Mouse (Mus musculus) layer of hippocampus, postnatal 10 days (tissue): Measurements from ENCODE around the gene Afap1. TPM values are rescaled to one million over a fixed set of nuclear protein-coding genes. Genes with fewer than 3 reads are reported as not detected.

Experiments
- DNase-seq, 2 experiments: peaks; one replicate each; pipeline ENCODE4 v3.0.0; 2021; ENCODE audit warnings: low spot score in 2 of 2
- total RNA-seq, 2 experiments: library from RNA; stranded (reverse); gene quantifications; 2 replicates each; pipeline ENCODE4 v1.2.3; 2021

The Afap1 gene
- total RNA-seq, 2 experiments from 2014 or later = 100 to 113 TPM

DNA sequence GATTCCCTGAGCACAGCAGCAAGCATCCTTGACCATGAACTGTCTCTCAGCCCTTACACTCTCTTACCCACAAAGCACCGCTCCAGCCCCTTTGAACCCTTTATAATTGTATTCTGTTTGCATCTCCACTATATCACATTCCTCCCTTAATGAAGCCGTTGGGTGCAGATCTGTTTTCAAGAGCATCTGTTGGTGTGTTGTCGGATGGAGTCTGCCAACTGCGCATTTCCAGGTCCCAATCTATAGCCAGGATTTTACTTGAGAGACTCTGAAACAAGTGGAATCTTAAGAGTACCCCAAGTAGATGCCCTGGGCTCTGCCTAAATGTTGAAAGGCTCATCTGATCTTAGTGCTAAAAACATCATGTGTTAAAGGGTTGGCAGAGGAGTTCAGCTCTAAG lies 3.4 kb downstream of the Afap1 start:
- no peak for DNase-seq

GRCm38 (mm10) chr5:35897147-35897546 lies 4.0 kb downstream of the Afap1 start:
- DNase-seq = no peak

DNA sequence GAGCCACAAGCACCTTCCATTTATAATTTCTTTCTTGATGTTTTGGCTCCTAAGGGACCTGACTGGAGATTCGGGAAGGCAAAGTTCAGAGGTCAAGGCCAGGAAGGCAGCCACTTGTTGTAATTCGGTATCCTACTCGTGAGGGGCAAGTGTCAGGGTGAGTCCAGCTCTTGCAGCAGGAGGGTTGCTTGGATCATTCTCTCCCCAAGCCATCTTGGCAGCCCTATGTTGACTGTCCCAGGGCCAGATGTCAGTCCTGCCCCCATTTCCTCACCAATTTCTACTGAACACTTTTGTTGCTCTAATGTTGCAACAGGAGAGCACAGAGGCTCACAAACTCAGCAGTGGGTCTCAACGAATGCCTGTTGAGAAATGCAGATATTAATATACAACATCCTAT lies 5.0 kb downstream of the Afap1 start:
- DNase-seq = no peak

GRCm38 (mm10) chr5:35898994-35899393 lies 5.9 kb downstream of the Afap1 start:
- DNase-seq = no peak

GRCm38 (mm10) chr5:35900401-35901225 lies 7.5 kb downstream of the Afap1 start:
- DNase-seq = no peak

DNA sequence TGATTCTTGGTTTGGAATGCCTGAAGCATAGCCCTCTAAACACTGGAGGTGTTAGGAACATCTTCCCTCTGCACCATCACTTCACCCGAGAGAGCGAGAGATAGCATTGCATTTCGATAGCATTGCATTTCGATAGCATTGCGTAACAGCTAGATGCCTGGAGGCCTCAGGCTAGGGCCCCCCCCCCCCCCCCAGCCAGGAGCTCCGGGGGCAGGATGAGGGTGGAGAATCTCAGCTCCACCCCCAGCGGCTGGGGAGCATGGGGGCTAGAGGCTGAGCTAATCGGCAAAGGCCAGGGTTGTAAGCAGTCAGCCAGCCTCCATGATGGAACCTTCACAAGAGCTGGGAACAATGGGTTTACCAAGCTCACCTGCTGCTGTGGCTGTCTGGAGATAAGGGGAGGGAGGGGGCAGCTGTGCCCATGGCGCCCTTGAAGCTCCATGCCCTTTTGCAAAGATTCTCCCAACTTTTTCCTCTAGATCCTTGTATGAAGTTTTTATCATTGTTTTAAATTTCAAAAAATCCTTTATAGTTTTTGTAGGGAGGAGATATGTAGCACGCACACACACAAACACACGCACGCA lies 8.2 kb downstream of the Afap1 start:
- no peak for DNase-seq

GRCm38 (mm10) chr5:35903456-35903855 lies 10.3 kb downstream of the Afap1 start:
- DNase-seq = no peak

GRCm38 (mm10) chr5:35905283-35905682 lies 12.2 kb downstream of the Afap1 start:
- DNase-seq = no peak

DNA sequence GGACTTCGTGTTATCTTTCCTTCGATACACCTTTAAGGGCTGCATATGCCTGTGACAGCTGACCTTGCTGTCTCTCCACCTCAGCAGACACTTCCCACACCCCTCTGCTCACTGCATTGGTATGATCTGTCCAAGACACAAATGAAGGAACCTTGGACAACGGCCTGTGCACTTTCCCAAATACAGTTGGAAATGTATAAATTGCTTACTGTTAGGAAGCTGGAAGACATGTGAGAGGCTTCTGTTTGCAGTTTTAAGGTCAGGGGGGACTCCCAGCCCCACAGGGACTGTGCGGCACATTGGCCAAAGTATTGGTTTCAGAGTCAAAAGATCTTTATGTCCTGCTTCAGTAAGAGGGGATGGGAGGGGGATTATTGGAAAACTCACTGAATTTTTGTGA lies 14.0 kb downstream of the Afap1 start:
- DNase-seq = no peak

DNA sequence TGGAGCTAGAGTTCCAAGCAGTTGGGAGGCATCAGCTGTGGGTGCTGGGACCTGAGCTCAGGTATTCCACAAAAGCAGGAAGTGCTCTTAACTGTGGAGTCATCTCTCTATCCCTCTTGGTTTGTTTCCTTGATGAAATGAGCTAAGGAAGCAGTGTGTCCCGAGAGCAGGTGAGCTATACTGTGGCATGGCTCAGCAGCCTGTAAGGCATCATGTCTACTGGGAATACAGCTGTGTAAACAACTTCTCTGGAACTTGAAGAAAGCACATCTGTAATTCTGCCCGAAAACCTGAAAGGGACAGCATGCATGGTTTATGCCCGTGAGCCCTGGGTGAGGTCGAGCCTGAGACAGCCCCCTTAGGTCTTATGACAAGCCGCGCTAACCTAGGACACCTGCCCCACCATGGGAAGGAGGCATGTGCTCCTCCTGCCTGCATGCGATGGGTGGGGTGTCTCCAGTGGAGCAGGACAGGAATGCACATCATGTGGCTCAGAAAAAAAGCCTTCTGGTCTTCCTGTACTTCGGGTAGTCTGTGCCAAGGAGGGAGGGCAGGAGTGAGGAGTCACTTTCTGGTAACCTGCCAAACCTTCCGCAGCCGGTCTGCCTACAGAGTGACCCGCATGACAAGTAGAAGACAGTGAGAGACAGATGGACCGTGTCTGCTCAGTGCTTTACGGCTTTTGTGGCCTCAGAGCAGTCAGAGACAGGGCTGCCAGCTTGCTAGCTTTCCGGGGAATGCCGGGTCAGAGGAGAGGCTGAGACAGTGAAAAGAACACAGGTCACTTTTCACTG lies 14.7 kb downstream of the Afap1 start:
- DNase-seq = peak; percentile 66 to 68

GRCm38 (mm10) chr5:35908626-35909443 lies 15.7 kb downstream of the Afap1 start:
- no peak for DNase-seq

DNA sequence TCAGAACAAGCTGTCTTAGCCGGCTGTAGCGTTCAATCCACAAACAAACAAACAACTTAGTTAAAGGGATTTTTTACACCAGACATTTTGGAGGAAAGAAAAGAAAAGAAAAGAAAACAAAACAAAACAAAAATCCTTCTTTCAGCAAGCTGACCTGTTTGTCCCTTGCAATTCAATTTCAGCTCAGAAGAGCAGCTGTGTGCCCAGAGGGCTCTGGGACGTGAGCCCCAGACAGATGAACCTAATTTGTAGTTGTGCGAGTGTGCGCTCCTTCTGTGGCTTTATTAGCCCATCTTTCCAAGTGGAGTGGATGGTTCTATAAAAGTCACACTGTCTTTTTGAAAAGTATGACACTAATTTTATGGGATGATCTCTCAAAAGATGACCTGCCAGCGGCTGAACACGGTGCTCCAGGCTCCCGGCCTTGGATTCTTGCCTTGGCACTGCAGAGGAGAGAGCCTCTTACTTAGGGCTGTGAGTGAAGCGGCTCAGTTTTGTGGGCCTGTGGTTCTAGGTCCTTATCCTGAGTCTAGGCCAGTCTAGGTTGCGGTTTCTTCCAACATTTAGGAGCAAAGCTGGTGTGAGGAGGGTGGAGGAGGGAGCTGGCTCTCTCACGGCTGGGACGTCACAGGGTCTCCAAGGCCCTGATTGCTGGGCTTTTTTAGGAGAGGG lies 22.6 kb downstream of the Afap1 start:
- DNase-seq = no peak

- DNase-seq = no peak
These were observed 23.5 kb downstream of the Afap1 start for GRCm38 (mm10) chr5:35916666-35917065.

- DNase-seq = peak in 1 of 2 experiments; percentile 42
These were observed 25.3 kb downstream of the Afap1 start for GRCm38 (mm10) chr5:35918387-35918786.

- no peak for DNase-seq
These were observed 27.0 kb downstream of the Afap1 start for GRCm38 (mm10) chr5:35920076-35920475.

DNA sequence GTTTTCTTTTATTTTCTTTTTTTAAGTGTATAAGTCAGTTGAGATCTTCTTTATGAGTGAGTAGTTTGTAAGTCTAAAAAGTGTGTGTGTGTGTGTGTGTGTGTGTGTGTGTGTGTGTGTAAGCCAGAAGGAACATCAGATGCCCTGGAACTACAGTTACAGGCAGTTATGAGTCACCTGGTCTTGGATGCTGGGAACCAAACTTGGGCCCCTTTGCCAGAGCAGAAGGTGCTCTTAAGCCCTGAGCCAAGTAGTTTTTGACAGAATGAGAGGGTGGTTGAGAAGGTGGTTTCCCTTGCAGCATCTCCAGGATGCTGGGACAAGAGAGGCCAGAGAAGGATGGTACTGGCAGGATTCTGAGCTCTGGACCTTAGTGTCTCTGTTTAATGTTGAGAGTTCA lies 27.4 kb downstream of the Afap1 start:
- no peak for DNase-seq

GRCm38 (mm10) chr5:35921141-35921540 lies 28.0 kb downstream of the Afap1 start:
- DNase-seq = no peak

DNA sequence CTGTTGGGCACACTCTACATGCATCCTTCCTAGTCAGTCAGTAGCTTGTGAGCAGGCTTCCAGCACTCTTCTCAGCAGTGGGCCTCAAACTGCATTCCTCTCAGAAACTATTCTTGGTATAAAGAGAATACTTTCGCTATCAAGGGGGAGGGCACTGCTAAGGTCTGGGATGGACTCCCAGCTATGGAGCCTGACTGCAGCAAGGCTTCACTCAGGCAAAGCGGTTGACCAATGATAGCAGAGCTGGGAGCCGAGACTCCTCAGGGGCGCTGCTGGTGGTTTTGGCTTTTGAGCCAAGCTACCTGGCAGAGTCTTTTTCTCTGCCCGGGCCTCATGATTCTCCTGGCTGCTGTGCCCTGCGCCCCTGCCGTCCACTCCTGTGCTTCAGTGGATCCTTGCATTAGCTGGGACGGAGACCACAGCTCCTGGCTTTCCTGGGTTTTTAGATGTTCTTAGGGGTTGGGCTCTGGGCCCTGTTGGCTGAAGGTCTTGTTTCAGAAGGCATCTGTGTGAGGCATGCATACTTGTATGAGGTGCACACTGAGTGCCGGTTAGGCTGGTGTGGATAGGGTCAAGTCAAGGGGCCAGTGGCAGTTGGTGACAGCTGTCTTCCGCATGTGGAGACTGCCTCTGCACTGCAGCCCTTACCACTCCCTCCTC lies 28.6 kb downstream of the Afap1 start:
- no peak for DNase-seq

DNA sequence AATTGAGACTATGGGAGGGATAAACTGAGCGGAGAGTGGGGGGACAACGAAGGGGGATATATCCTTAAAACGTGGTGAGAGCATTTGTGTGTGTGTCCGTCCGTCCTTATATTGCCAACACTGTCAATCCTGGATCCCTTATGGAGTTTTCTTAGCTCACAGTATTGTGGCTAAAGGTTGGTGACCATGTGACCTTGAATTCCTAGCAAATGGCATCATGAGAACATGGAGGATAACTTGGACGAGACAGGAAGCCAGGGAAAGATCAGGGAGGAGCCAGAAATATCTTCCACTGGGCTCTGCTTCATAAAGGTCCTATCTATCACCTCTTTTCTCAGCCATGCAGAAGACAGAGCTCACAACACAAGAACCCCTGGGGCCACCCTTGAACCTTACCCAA lies 30.3 kb downstream of the Afap1 start:
- no peak for DNase-seq

DNA sequence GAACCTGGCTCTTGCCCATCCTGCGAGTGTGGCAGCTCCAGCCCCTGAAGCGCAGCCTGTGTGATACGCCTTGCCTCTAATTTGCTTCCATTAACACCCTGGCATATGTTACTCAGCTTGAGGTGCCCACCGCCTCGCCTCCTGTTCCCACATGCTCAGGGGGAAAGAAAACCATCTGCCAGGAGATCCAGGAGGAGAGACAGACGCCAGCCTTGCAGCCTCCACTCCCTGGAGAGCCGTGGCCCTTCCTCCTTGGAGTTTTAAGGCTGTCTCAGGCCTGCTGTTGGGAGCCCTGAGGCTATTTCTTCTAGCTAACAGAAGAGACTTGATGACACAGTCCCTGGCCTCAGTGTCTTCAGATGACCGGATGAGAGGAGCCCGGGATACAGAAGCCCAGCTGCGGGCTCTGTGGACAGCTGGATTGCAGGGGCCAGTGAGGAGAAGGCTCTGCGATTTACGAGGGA lies 32.1 kb downstream of the Afap1 start:
- DNase-seq = no peak
